Comparison of ENCODE assay signal across 8 mouse cellular contexts in the genomic region with DNA sequence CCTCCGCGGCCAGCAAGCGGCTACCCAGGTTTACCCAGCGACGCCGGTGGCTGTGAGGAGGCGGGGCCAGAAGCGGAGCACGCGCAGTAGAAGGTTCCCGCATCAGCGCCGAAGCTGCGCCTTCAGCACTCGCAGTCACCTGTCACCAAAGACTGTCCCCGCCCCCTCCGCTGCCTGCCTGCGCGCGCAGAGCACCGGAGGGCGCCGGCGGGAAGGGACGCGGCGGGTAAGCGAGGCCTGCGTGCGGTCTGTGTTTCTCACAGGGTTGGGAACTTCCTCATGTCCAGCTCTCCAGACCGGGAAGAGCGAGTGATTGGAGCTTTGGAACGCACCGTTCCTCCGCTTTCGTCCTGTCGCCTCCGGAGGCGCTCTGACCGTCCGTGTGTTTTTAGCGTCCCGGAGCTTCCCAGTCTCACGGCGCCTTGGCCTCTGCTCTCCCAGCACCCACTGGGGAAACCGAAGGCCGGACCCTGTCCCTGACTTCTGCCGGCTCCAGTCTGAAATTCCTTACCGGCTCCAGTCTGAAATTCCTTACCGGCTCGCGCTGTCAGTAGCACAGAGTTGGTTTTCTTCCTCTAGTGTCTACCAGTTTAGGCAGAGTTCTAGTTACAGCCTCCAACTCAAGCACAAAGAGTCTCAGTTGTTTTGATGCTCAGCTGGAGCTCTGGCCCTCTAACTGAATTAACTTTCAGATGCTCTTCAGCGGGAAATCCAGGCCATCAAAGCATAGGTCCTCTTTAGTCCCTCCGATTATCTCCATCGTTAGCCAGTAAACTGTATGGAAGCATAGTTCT. TPM values are rescaled to one million over a fixed set of nuclear protein-coding genes. Genes with fewer than 3 reads are reported as not detected.
DNase-seq lines count a peak whose midpoint lies in the region; ATAC-seq and TF ChIP-seq lines count a peak whose summit lies in the region.

A gene (plus strand): TSS at position 125 of the 794 bp plus-strand sequence.

- ATAC-seq in Patski: peak; percentile 86
- ATAC-seq in hindbrain, embryonic 13.5 days (ENCODE audit: low FRiP score): peak; percentile 98

- in situ Hi-C loops in Patski (cut with MboI; ENCODE audit: low pct_unique_long_range_greater_than_20kb): no loop called here

- H3K27ac ChIP-seq in hindbrain, embryonic 13.5 days: peak within 1 kb of the TSS; percentile 91

- H3K4me1 ChIP-seq in hindbrain, embryonic 13.5 days (replicated peaks): peaks cover 12% of the 10 kb centered on the region

- WGBS in hindbrain, embryonic 13.5 days: under 1% methylated on average over 55 of the region's 55 CpGs

- TF ChIP-seq CTCF in Patski (IDR thresholded peaks at IDR 0.05): peak; percentile 41

- H3K9ac ChIP-seq in hindbrain, embryonic 13.5 days: peak within 1 kb of the TSS; percentile 82

- peak within 1 kb of the TSS; percentile 57 for H3K4me2 ChIP-seq in hindbrain, embryonic 13.5 days

- CTCF ChIA-PET in Patski (lab: Charles Lee): interaction anchor here (0.8 to 1.4 kb wide), 3 partner anchors 12 to 172 kb away, joined by 3 read pairs; no protein-coding TSS in a partner anchor

- peak within 1 kb of the TSS; percentile 60 for H3K4me3 ChIP-seq in hindbrain, embryonic 13.5 days

- peak; percentile 50 for DNase-seq in Patski (ENCODE audit: low read depth, low spot score)
- DNase-seq in cerebellum, postnatal 14 days: peak; percentile 97 to 98
- peak; percentile 89 to 93 for DNase-seq in frontal cortex, postnatal 14 days (ENCODE audit: low spot score in 2 of 2)
- peak; percentile 91 to 93 for DNase-seq in layer of hippocampus, postnatal 25 days (ENCODE audit: extremely low spot score in 1 of 2, low spot score in 1 of 2)
- DNase-seq in lung, postnatal 25 days (ENCODE audit: low spot score): peak; percentile 95
- DNase-seq in retina, embryonic 14.5 days (ENCODE audit: low spot score): peak; percentile 97
- DNase-seq in thymus, postnatal 4 days: peak; percentile 99

- POLR2A ChIA-PET in Patski (lab: Charles Lee): interaction anchor here (0.7 to 1.0 kb wide), 2 partner anchors 8 to 136 kb away, joined by 3 read pairs; no protein-coding TSS in a partner anchor

- H3K27me3 ChIP-seq in Patski: no peaks in the 10 kb centered on the region
- H3K27me3 ChIP-seq in hindbrain, embryonic 13.5 days: no peaks in the 10 kb centered on the region

- H3K9me3 ChIP-seq in hindbrain, embryonic 13.5 days: no peaks in the 10 kb centered on the region

- 0 out of 2 replicates have a peak, but pooled peaks cover 4% of the 10 kb centered on the region for H3K36me3 ChIP-seq in hindbrain, embryonic 13.5 days

RNA-seq across cellular contexts. Expression of the gene that starts here (rescaled TPM):
- polyA plus RNA-seq in Patski (2021): 15.9 TPM
- 12.3 and 14.0 TPM in 2 replicates for polyA plus RNA-seq in hindbrain, embryonic 13.5 days (2015; fragmentation: Nextera tagmentation; extraction: Ambion mirVana)
- total RNA-seq in layer of hippocampus, postnatal 25 days (2021): 10 to 100 TPM; 17.9 to 20.3 TPM

Comparison
In these comparisons a context has a peak if more than half of its experiments do, and no peak if none do; other contexts are left out.
1. Peak in every context shown above with its lines: DNase-seq, ATAC-seq, H3K4me3 ChIP-seq and H3K27ac ChIP-seq.